Mouse (Mus musculus) ES-E14 (cell line): Measurements from ENCODE around the gene Cdc14a. TPM values are rescaled to one million over a fixed set of nuclear protein-coding genes. Genes with fewer than 3 reads are reported as not detected.

ENCODE experiments used
- DNase-seq: peaks from one replicate; pipeline ENCODE4 v3.0.0-alpha.2; 2013; ENCODE audit warnings: low read depth, low spot score
- H3K27ac ChIP-seq: 2 replicates; pipeline ENCODE4 v1.5.1; 2012; ENCODE audit warnings: low read depth, mild to moderate bottlenecking, low read length, moderate library complexity, mixed read lengths; ENCODE audit not compliant: poor library complexity, insufficient read depth, severe bottlenecking
- H3K36me3 ChIP-seq: 2 replicates; pipeline ENCODE4 v1.6.1; 2012; ENCODE audit warnings: mild to moderate bottlenecking, low read length, moderate library complexity, mixed read lengths; ENCODE audit not compliant: control insufficient read depth, poor library complexity, insufficient read depth, severe bottlenecking
- H3K4me1 ChIP-seq, 2 experiments: fragments of 150-350 bp in 1 of 2; sonication (generic) in 1 of 2; 2 replicates each; pipeline ENCODE4 v1.6.1; 2012; ENCODE audit warnings: low read length in 2 of 2, mild to moderate bottlenecking in 1 of 2, mixed read lengths in 1 of 2; ENCODE audit not compliant: control insufficient read depth in 2 of 2, insufficient read depth in 2 of 2, poor library complexity in 1 of 2
- H3K4me3 ChIP-seq, 2 experiments: fragments of 150-350 bp in 1 of 2; sonication (generic) in 1 of 2; 2 replicates each; pipeline ENCODE4 v1.5.1; 2012; ENCODE audit warnings: low read length in 2 of 2, low read depth in 1 of 2, mild to moderate bottlenecking in 1 of 2, mixed read lengths in 1 of 2; ENCODE audit not compliant: insufficient read depth in 1 of 2, poor library complexity in 1 of 2, severe bottlenecking in 1 of 2
- H3K9ac ChIP-seq: 2 replicates; pipeline ENCODE4 v1.6.1; 2012; ENCODE audit warnings: low read depth, mild to moderate bottlenecking, low read length, mixed read lengths; ENCODE audit not compliant: poor library complexity, insufficient read depth, severe bottlenecking
- H3K9me3 ChIP-seq: fragments of 150-350 bp; sonication (generic); 2 replicates; pipeline ENCODE4 v1.6.1; 2012; ENCODE audit warnings: low read depth, mild to moderate bottlenecking, low read length; ENCODE audit not compliant: control insufficient read depth, insufficient read depth
- CHD2 ChIP-seq: IDR thresholded peaks from 2 replicates; pipeline ENCODE4 v1.6.1; 2014; ENCODE audit warnings: mild to moderate bottlenecking, low read depth, low read length, inconsistent platforms
- HCFC1 ChIP-seq: IDR thresholded peaks from 2 replicates; pipeline ENCODE4 v1.6.1; 2012; ENCODE audit warnings: low read length, inconsistent platforms, borderline replicate concordance; ENCODE audit not compliant: insufficient read depth
- MAFK ChIP-seq: IDR thresholded peaks from 2 replicates; pipeline ENCODE4 v1.6.1; 2014; ENCODE audit warnings: mild to moderate bottlenecking, low read depth, low read length, inconsistent platforms; ENCODE audit not compliant: insufficient read depth
- ZC3H11A ChIP-seq: IDR thresholded peaks from 2 replicates; pipeline ENCODE4 v1.6.1; 2012; ENCODE audit warnings: low read depth, mild to moderate bottlenecking, inconsistent platforms, low read length, borderline replicate concordance
- ZNF384 ChIP-seq: IDR thresholded peaks from 2 replicates; pipeline ENCODE4 v1.6.1; 2012; ENCODE audit warnings: low read depth, low read length, inconsistent platforms
- in situ Hi-C, 2 experiments: fragments of 600-800 bp; cut with MboI; formaldehyde crosslinking; loops; one replicate each; pipeline ENCODE4 v1.15.1; 2025; ENCODE audit warnings: low sequenced_read_pairs in 2 of 2, inconsistent platforms in 1 of 2; ENCODE audit not compliant: unreplicated experiment in 2 of 2
- total RNA-seq: library from RNA; depleted of rRNA; stranded (reverse); fragments of 300-350 nt; gene quantifications from 2 replicates; pipeline ENCODE4 v1.2.3, GENCODE M21; 2012

Gene Cdc14a
- total RNA-seq, 1 experiment = 3.5 TPM

- peak; percentile 15 for DNase-seq
- Histone ChIP-seq H3K4me1 (peaks cover 0 to 3% of the 10 kb centered on the region in 2 experiments; a peak in 1 of 4 replicates), H3K27ac (no peak overlapping the region), H3K36me3 (no peaks in the 10 kb centered on the region), H3K4me3 (peak overlapping the region in 1 of 2 experiments; percentile 38; a peak in 1 of 4 replicates), H3K9me3 (no peaks in the 10 kb centered on the region), H3K9ac (no peak overlapping the region)
- in situ Hi-C loops = no loop called here
- TF ChIP-seq ZC3H11A = no peak
- no peak for TF ChIP-seq HCFC1
- no peak; the same call in 1 of the 2 replicates for TF ChIP-seq ZNF384
- TF ChIP-seq CHD2 = no peak
- TF ChIP-seq MAFK = no peak
Observed at GRCm38 (mm10) chr3:116399349-116400090, 24.3 kb downstream of the Cdc14a start.

DNA sequence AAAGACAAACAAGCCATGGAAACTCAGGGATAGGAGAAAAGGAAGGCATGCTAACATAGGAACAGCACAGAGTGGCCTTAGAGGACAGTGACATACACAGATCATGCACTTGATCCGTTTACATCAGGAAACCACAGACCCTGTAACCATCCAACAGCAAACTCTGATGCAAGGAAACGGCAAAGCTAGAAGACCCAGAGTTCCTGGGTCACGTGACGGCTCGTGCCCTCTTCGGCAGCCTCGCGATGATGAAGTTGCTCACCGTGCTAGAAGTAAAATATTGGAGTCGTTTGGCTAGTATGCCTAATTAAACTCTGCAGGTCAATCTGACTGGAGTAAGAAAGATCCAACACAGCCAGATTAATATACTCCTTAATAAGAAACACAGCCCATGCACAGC, 25.3 kb downstream of the Cdc14a start:
- no peaks in the 10 kb centered on the region for H3K9me3 ChIP-seq
- TF ChIP-seq ZNF384 (no peak), ZC3H11A (no peak), MAFK (no peak), HCFC1 (no peak), CHD2 (no peak)
- no peaks in the 10 kb centered on the region for H3K36me3 ChIP-seq
- no peak overlapping the region for H3K27ac ChIP-seq
- no peak overlapping the region for H3K9ac ChIP-seq
- peaks cover 0 to 3% of the 10 kb centered on the region in 2 experiments; a peak in 1 of 4 replicates for H3K4me1 ChIP-seq
- no peak for DNase-seq
- in situ Hi-C loops = no loop called here
- H3K4me3 ChIP-seq = no peak overlapping the region

DNA sequence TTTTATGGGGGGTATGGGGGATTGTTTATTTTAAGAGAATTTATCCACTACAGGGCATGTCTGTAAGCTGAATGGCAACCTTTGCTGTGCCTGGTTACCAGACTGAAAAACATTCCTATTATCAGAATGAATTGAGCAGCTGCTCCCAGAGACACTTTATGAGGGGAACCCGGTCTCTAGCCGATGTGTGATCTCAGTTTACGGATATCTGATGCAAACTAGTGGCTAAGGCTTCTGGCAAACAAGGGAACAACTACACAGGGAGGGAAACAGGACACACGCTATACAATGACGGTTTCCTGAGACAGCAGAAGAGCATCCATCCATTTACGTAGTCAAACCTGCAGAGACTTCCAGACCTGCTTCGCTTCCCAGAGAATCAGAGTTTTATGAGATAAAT, 25.9 kb downstream of the Cdc14a start:
- no peak for DNase-seq
- in situ Hi-C loops = no loop called here

GRCm38 (mm10) chr3:116397341-116397740, 26.5 kb downstream of the Cdc14a start:
- no peak overlapping the region for H3K4me3 ChIP-seq
- H3K4me1 ChIP-seq = peaks cover 0 to 3% of the 10 kb centered on the region in 2 experiments; a peak in 1 of 4 replicates
- TF ChIP-seq MAFK (no peak), CHD2 (no peak), ZC3H11A (no peak), ZNF384 (no peak), HCFC1 (no peak)
- in situ Hi-C loops = no loop called here
- no peak overlapping the region for H3K27ac ChIP-seq
- H3K36me3 ChIP-seq = no peaks in the 10 kb centered on the region
- H3K9me3 ChIP-seq = no peaks in the 10 kb centered on the region
- H3K9ac ChIP-seq = no peak overlapping the region
- no peak for DNase-seq

More for the DNA sequence above, 25.9 kb downstream of the Cdc14a start:
- TF ChIP-seq HCFC1 (no peak), ZC3H11A (no peak), ZNF384 (no peak), MAFK (no peak)
- H3K9ac ChIP-seq = no peak overlapping the region
- H3K27ac ChIP-seq = no peak overlapping the region
- no peaks in the 10 kb centered on the region for H3K36me3 ChIP-seq
- peaks cover 0 to 3% of the 10 kb centered on the region in 2 experiments; a peak in 1 of 4 replicates for H3K4me1 ChIP-seq
- no peaks in the 10 kb centered on the region for H3K9me3 ChIP-seq
- no peak overlapping the region for H3K4me3 ChIP-seq
